Mouse (Mus musculus): ENCODE results near the gene Palb2.

- TF ChIP-seq CTCF (IDR thresholded peaks at IDR 0.05; ENCODE audit: insufficient read depth, low read depth, low read length) (no peak), POLR2A (IDR thresholded peaks at IDR 0.05; ENCODE audit: insufficient read depth, low read depth, low read length) (no peak)
Observed at GRCm38 (mm10) chr7:122079798-122080554, 52.8 kb downstream of the Palb2 start.
